Comparison of ENCODE assay signal across 23 mouse cellular contexts in genomic region chr6:148006118-148006837, GRCm38 (mm10). TPM values are rescaled to one million over a fixed set of nuclear protein-coding genes. Genes with fewer than 3 reads are reported as not detected.
DNase-seq lines count a peak whose midpoint lies in the region; ATAC-seq and TF ChIP-seq lines count a peak whose summit lies in the region.
"Had no signal": no experiment of that assay in that cellular context is flagged by ENCODE, and none has a peak within 500 bp of the region (broad histone marks: within the 10 kb centered on the region; RNA-seq: fewer than 3 reads in every experiment).

No protein-coding gene starts in this region.

- TF ChIP-seq EP300 in stomach, postnatal 0 days (optimal IDR thresholded peaks at IDR 0.05), result no peak

- H3K27ac ChIP-seq in intestine, postnatal 0 days (ENCODE audit: low read depth, low read length), result no peak overlapping the region
- no peak overlapping the region for H3K27ac ChIP-seq in intestine, embryonic 16.5 days (ENCODE audit: low read length)
- H3K27ac ChIP-seq in lung, embryonic 15.5 days, result peak overlapping the region; percentile 67
- peak overlapping the region; percentile 11 for H3K27ac ChIP-seq in lung, embryonic 16.5 days (ENCODE audit: low read length)
- H3K27ac ChIP-seq in stomach, postnatal 0 days (replicated peaks), result no peak overlapping the region
- H3K27ac ChIP-seq in hindbrain, embryonic 12.5 days, result no peak overlapping the region
- H3K27ac ChIP-seq: embryonic facial prominence, embryonic 13.5 days; forebrain, embryonic 12.5 days; gastrocnemius, adult 2 months; hindbrain, embryonic 13.5 days; kidney, postnatal 0 days; liver, embryonic 12.5 days; midbrain, embryonic 12.5 days had no signal

- no peak for DNase-seq in lung, postnatal 25 days (ENCODE audit: low spot score)
- DNase-seq in stomach, postnatal 0 days (ENCODE audit: low spot score), result no peak
- no peak for DNase-seq in right cerebral cortex, postnatal 4 days
- DNase-seq: cerebellum, adult 2 months; cerebellum, postnatal 25 days; gastrocnemius, adult 2 months; kidney, adult 2 months; spleen, adult 18-20 months; thymus, adult 18-20 months; thymus, postnatal 36 days had no signal

- H3K9ac ChIP-seq in intestine, postnatal 0 days (ENCODE audit: low read depth, low read length), result no peak overlapping the region
- H3K9ac ChIP-seq in intestine, embryonic 16.5 days (ENCODE audit: low read depth, low read length), result no peak overlapping the region
- H3K9ac ChIP-seq in lung, embryonic 15.5 days, result no peak overlapping the region
- H3K9ac ChIP-seq in lung, embryonic 16.5 days (ENCODE audit: low read length), result no peak overlapping the region
- H3K9ac ChIP-seq in stomach, postnatal 0 days (ENCODE audit: low read length), result no peak overlapping the region
- H3K9ac ChIP-seq in hindbrain, embryonic 12.5 days, result no peak overlapping the region
- H3K9ac ChIP-seq: embryonic facial prominence, embryonic 13.5 days; forebrain, embryonic 12.5 days; hindbrain, embryonic 13.5 days; liver, embryonic 12.5 days; midbrain, embryonic 12.5 days had no signal

- WGBS in intestine, postnatal 0 days, result 55% methylated on average over 11 of the region's 11 CpGs
- WGBS in intestine, embryonic 16.5 days, result 47% methylated on average over 11 of the region's 11 CpGs
- 38% methylated on average over 11 of the region's 11 CpGs for WGBS in lung, embryonic 15.5 days
- WGBS in lung, embryonic 16.5 days, result 42% methylated on average over 11 of the region's 11 CpGs
- 51% methylated on average over 11 of the region's 11 CpGs for WGBS in stomach, postnatal 0 days
- WGBS in hindbrain, embryonic 12.5 days, result 73% methylated on average over 11 of the region's 11 CpGs

- H3K4me2 ChIP-seq in intestine, postnatal 0 days (replicated peaks; ENCODE audit: low read depth), result no peak overlapping the region
- no peak overlapping the region for H3K4me2 ChIP-seq in intestine, embryonic 16.5 days (ENCODE audit: low read depth, low read length)
- H3K4me2 ChIP-seq in lung, embryonic 15.5 days, result no peak overlapping the region
- H3K4me2 ChIP-seq in lung, embryonic 16.5 days (ENCODE audit: low read depth, low read length), result no peak overlapping the region
- H3K4me2 ChIP-seq in stomach, postnatal 0 days (replicated peaks; ENCODE audit: low read depth), result no peak overlapping the region
- no peak overlapping the region for H3K4me2 ChIP-seq in hindbrain, embryonic 12.5 days (replicated peaks)
- H3K4me2 ChIP-seq: embryonic facial prominence, embryonic 13.5 days; forebrain, embryonic 12.5 days; hindbrain, embryonic 13.5 days; liver, embryonic 12.5 days; midbrain, embryonic 12.5 days had no signal

- H3K9me3 ChIP-seq in intestine, postnatal 0 days (ENCODE audit: control insufficient read depth), result no peaks in the 10 kb centered on the region
- H3K9me3 ChIP-seq in intestine, embryonic 16.5 days (ENCODE audit: control insufficient read depth, low read length), result no peaks in the 10 kb centered on the region
- no peaks in the 10 kb centered on the region for H3K9me3 ChIP-seq in lung, embryonic 15.5 days
- no peaks in the 10 kb centered on the region for H3K9me3 ChIP-seq in lung, embryonic 16.5 days (ENCODE audit: control insufficient read depth, low read length)
- no peaks in the 10 kb centered on the region for H3K9me3 ChIP-seq in stomach, postnatal 0 days (ENCODE audit: control insufficient read depth, low read length)
- no peaks in the 10 kb centered on the region for H3K9me3 ChIP-seq in hindbrain, embryonic 12.5 days (replicated peaks)
- H3K9me3 ChIP-seq: embryonic facial prominence, embryonic 13.5 days; forebrain, embryonic 12.5 days; hindbrain, embryonic 13.5 days; liver, embryonic 12.5 days; midbrain, embryonic 12.5 days had no signal

- TF ChIP-seq CTCF in intestine, postnatal 0 days (IDR thresholded peaks at IDR 0.05; ENCODE audit: low read depth), result peak; percentile 38; the same call in 1 of the 2 replicates
- peak; percentile 22; the same call in 1 of the 2 replicates for TF ChIP-seq CTCF in stomach, postnatal 0 days (IDR thresholded peaks at IDR 0.05; ENCODE audit: low read depth)

- no peaks in the 10 kb centered on the region for H3K36me3 ChIP-seq in intestine, postnatal 0 days (ENCODE audit: control insufficient read depth, insufficient read depth)
- no peaks in the 10 kb centered on the region for H3K36me3 ChIP-seq in intestine, embryonic 16.5 days (ENCODE audit: control insufficient read depth, insufficient read depth, low read length)
- no peaks in the 10 kb centered on the region for H3K36me3 ChIP-seq in lung, embryonic 15.5 days
- H3K36me3 ChIP-seq in lung, embryonic 16.5 days (ENCODE audit: control insufficient read depth, insufficient read depth, low read length), result no peaks in the 10 kb centered on the region
- H3K36me3 ChIP-seq in stomach, postnatal 0 days (ENCODE audit: control insufficient read depth, insufficient read depth, low read length), result no peaks in the 10 kb centered on the region
- H3K36me3 ChIP-seq in hindbrain, embryonic 12.5 days, result no peaks in the 10 kb centered on the region
- H3K36me3 ChIP-seq: embryonic facial prominence, embryonic 13.5 days; forebrain, embryonic 12.5 days; hindbrain, embryonic 13.5 days; liver, embryonic 12.5 days; midbrain, embryonic 12.5 days had no signal

- H3K4me3 ChIP-seq in intestine, postnatal 0 days (ENCODE audit: low read depth, low read length), result no peak overlapping the region
- H3K4me3 ChIP-seq in intestine, embryonic 16.5 days (ENCODE audit: low read length), result no peak overlapping the region
- H3K4me3 ChIP-seq in lung, embryonic 15.5 days, result no peak overlapping the region
- no peak overlapping the region for H3K4me3 ChIP-seq in lung, embryonic 16.5 days (ENCODE audit: low read length)
- no peak overlapping the region for H3K4me3 ChIP-seq in stomach, postnatal 0 days (ENCODE audit: low read depth, low read length)
- H3K4me3 ChIP-seq in hindbrain, embryonic 12.5 days, result no peak overlapping the region
- H3K4me3 ChIP-seq: embryonic facial prominence, embryonic 13.5 days; erythroblast, embryonic 14.5 days; forebrain, embryonic 12.5 days; gastrocnemius, adult 2 months; hindbrain, embryonic 13.5 days; liver, embryonic 12.5 days; midbrain, embryonic 12.5 days had no signal

- ATAC-seq in intestine, postnatal 0 days, result no peak
- no peak for ATAC-seq in intestine, embryonic 16.5 days
- peak; percentile 79 for ATAC-seq in lung, embryonic 15.5 days (ENCODE audit: borderline replicate concordance, extremely low read depth, low FRiP score, low TSS enrichment)
- ATAC-seq in lung, embryonic 16.5 days (ENCODE audit: low read depth), result peak; percentile 87
- ATAC-seq in stomach, postnatal 0 days (ENCODE audit: low FRiP score, low TSS enrichment), result no peak
- ATAC-seq in hindbrain, embryonic 12.5 days (ENCODE audit: low FRiP score), result no peak
- ATAC-seq: CD4-positive, CD25-positive, alpha-beta regulatory T cell, adult 4 months; liver, embryonic 12.5 days had no signal

- H3K27me3 ChIP-seq in intestine, postnatal 0 days (replicated peaks; ENCODE audit: control insufficient read depth, insufficient read depth, low read length), result no peaks in the 10 kb centered on the region
- H3K27me3 ChIP-seq in intestine, embryonic 16.5 days (replicated peaks; ENCODE audit: control insufficient read depth, insufficient read depth, low read length), result no peaks in the 10 kb centered on the region
- no peaks in the 10 kb centered on the region for H3K27me3 ChIP-seq in lung, embryonic 15.5 days
- H3K27me3 ChIP-seq in lung, embryonic 16.5 days (ENCODE audit: control insufficient read depth, insufficient read depth, low read depth, low read length), result no peaks in the 10 kb centered on the region
- no peaks in the 10 kb centered on the region for H3K27me3 ChIP-seq in stomach, postnatal 0 days (ENCODE audit: control insufficient read depth, insufficient read depth, low read length)
- H3K27me3 ChIP-seq in hindbrain, embryonic 12.5 days, result no peaks in the 10 kb centered on the region
- H3K27me3 ChIP-seq: embryonic facial prominence, embryonic 13.5 days; forebrain, embryonic 12.5 days; hindbrain, embryonic 13.5 days; liver, embryonic 12.5 days; midbrain, embryonic 12.5 days had no signal

- H3K4me1 ChIP-seq in intestine, postnatal 0 days (replicated peaks; ENCODE audit: control insufficient read depth, insufficient read depth, low read length), result no peaks in the 10 kb centered on the region
- H3K4me1 ChIP-seq in intestine, embryonic 16.5 days (ENCODE audit: control insufficient read depth, insufficient read depth, low read length), result no peaks in the 10 kb centered on the region
- H3K4me1 ChIP-seq in lung, embryonic 15.5 days, result peaks cover 9% of the 10 kb centered on the region; the same call in 1 of the 2 replicates
- H3K4me1 ChIP-seq in lung, embryonic 16.5 days (replicated peaks; ENCODE audit: control insufficient read depth, insufficient read depth, low read length), result no peaks in the 10 kb centered on the region
- no peaks in the 10 kb centered on the region for H3K4me1 ChIP-seq in stomach, postnatal 0 days (replicated peaks; ENCODE audit: control insufficient read depth, insufficient read depth)
- no peaks in the 10 kb centered on the region for H3K4me1 ChIP-seq in hindbrain, embryonic 12.5 days
- H3K4me1 ChIP-seq: embryonic facial prominence, embryonic 13.5 days; forebrain, embryonic 12.5 days; hindbrain, embryonic 13.5 days; liver, embryonic 12.5 days; midbrain, embryonic 12.5 days had no signal

RNA-seq across cellular contexts. Expression of gene Far2, which starts 40.8 kb away (rescaled TPM):
- 8.7 and 9.2 TPM in 2 replicates for polyA plus RNA-seq in intestine, postnatal 0 days (2015; fragmentation: Nextera tagmentation; extraction: Ambion mirVana)
- polyA plus RNA-seq in intestine, embryonic 16.5 days (2015; fragmentation: Nextera tagmentation; extraction: Ambion mirVana), result 7.8 and 8.4 TPM in 2 replicates
- 8.1 and 8.5 TPM in 2 replicates for polyA plus RNA-seq in lung, embryonic 15.5 days (2015; fragmentation: Nextera tagmentation; extraction: Ambion mirVana)
- 5.9 and 6.8 TPM in 2 replicates for polyA plus RNA-seq in lung, embryonic 16.5 days (2015; fragmentation: Nextera tagmentation; extraction: Ambion mirVana)
- 30.8 and 31.5 TPM in 2 replicates for polyA plus RNA-seq in stomach, postnatal 0 days (2015; fragmentation: Nextera tagmentation; extraction: Ambion mirVana)
- polyA plus RNA-seq in hindbrain, embryonic 12.5 days (2016; fragmentation: Nextera tagmentation; extraction: Ambion mirVana), result 3.7 and 4.1 TPM in 2 replicates
- polyA plus RNA-seq: erythroblast, embryonic 14.5 days had no signal

Comparison
In these comparisons a context has a peak if more than half of its experiments do, and no peak if none do; other contexts are left out.
1. ATAC-seq: peak in lung, embryonic 15.5 days (single experiment) and lung, embryonic 16.5 days (single experiment); none in intestine, postnatal 0 days (single experiment), intestine, embryonic 16.5 days (single experiment), stomach, postnatal 0 days (single experiment) and hindbrain, embryonic 12.5 days (single experiment).
2. H3K27ac ChIP-seq: peak in lung, embryonic 15.5 days (single experiment) and lung, embryonic 16.5 days (single experiment); none in intestine, postnatal 0 days (single experiment), intestine, embryonic 16.5 days (single experiment), stomach, postnatal 0 days (single experiment) and hindbrain, embryonic 12.5 days (single experiment).